Mouse (Mus musculus) thymus, adult 2 months (tissue): ENCODE measurements at regions not wholly inside any gene's neighbourhood (a gene's known extent, or its start where the extent isn't known, plus 50 kb on each side); places are given as distances from the start of the nearest gene placed in this dataset.

Source experiments
- CTCF ChIP-seq: fragments of 200-500 bp; IDR thresholded peaks from 2 replicates; pipeline ENCODE4 v1.5.1; 2012; ENCODE audit warnings: mild to moderate bottlenecking, control low read depth, low read length, moderate library complexity, borderline replicate concordance; ENCODE audit not compliant: control insufficient read depth, poor library complexity, insufficient read depth; ENCODE audit errors: extremely low read depth
- POLR2A ChIP-seq: fragments of 200-500 bp; IDR thresholded peaks from 2 replicates; pipeline ENCODE4 v1.6.1; 2012; ENCODE audit warnings: mild to moderate bottlenecking, low read length, control low read depth, moderate library complexity; ENCODE audit not compliant: control insufficient read depth, poor library complexity, insufficient read depth; ENCODE audit errors: extremely low read depth

DNA sequence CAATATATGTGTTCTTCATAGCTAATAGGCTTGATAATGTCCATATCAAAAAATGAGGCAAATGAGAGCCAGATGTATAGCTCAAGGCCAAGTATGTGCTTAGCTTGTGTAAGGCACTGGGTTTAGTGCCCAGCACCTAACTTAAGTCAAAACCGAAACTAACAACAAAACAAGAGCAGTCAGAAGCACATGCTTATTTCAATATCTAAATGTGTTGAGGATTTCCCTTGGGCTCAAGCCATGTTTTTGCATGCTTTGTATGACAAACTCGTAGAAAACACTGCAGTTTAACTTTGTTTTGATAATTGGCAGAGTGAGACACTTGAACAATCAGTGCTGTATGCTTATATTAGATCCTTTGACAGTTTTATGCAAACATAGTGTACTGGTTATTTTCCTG is 148.7 kb downstream of the Gm5447 start:
- TF ChIP-seq CTCF (no peak), POLR2A (no peak)
